Mouse (Mus musculus) spleen, adult 18-20 months (tissue): ENCODE results near the gene Fam184a.
A peak's percentile ranks its signal among the peaks of the same experiment; 100 is the strongest.

Experiments
- DNase-seq, 2 experiments: peaks; one replicate each; pipeline ENCODE4 v3.0.0; 2022; ENCODE audit warnings: mixed read lengths in 2 of 2

Gene Fam184a

DNA sequence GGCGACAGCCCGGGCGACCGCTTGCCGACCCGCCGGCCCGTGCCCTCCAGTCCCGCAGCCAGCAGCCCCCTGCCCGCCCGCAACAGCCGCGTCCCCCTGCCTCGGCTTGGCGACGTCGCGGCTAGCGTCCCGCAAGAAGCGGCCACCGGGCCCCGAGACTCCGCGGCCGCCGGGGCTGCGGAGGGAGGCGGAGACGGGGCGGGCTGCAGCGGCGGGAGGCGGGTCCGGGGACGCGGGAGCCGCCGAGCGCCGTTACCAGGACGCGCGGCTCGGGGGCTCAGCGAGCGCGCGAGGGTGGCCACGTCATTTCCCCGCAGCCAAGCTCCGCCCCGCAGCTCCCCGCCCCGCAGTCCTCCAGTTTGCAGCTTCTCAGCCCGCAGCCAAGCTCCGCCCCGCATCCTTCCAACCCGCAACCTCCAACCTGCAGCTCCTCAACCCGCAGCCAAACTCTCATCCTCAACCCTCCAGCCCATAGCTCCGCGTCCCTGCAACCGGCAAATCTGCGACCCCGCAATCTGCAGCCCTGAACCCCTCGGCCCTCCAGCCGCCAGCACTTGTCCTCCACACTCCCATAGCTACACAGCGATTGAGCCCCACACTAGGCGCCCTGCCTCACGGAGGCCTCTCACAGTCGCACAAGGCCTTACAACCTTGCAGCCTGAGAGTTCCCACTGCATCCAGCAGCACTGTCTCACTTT is at the start of gene Fam184a:
TSS of gene Fam184a (minus strand) at position 169 of the 698 bp plus-strand sequence.
- DNase-seq: peak in 1 of 2 experiments; percentile 2

DNA sequence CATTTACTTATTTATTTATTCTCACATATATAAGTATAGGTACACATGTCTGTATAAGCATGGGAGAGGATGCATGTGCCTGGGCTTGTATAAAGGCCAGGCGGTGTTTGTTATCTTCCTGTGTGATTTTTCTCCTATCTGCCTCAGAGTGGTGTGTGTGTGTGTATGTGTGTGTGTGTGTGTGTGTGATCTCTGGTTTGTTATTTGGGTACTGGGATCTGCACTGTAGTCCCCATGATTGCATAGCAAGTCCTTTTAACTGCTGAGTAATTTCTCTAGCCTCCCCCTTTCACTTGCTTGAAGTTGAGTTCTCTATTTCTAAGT is 45.3 kb upstream of the Fam184a start:
- DNase-seq: no peak

DNA sequence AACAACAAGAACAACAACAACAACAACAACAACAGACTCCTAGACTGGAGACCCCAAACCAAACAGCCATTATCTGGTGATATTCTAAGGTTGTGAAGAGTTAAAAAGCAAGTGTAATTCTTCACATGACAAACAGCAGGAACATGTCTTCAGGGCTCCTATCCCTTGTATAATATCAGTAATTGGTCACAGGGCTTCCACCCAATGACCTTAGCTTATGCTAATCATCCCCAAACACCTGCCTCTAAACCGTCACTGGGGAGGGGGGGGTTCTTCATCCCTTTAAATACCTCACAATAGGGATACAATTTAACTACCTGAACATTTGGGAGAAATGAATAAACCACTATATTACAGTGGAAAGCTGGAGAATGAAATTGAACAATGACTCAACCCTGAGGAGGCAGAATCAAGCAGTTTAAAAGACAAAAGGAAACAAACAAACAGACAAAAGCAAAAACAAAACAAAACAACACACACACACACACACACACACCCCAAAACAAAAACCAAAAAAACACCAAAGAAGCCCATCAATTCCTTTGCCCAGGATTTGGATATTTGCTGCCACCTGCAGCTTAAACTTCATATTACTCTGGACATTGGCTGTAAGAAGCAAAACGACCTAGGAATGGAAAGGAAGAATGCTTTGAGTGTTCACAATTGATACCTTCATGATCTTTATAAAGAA is 44.8 kb upstream of the Fam184a start:
- no peak for DNase-seq

DNA sequence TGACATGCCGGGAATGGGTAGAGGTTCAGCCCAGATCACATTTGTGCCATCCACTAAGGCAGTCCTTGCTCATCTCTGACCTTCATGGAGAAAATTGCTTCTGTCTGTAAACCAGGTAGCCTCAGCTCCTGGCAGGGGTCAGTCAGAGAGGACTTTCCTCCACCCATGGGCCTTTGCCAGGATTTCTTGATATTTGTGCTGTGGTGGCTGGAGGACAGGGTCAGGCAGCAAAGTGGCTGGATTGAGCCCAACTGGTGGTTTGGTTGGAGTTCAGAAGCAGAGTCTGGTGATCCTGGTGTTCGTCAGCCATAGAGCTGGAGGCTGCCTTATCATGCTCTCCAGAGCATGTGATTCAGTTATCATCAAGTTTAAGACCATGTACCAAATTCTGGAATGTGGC is 40.4 kb upstream of the Fam184a start:
- no peak for DNase-seq

DNA sequence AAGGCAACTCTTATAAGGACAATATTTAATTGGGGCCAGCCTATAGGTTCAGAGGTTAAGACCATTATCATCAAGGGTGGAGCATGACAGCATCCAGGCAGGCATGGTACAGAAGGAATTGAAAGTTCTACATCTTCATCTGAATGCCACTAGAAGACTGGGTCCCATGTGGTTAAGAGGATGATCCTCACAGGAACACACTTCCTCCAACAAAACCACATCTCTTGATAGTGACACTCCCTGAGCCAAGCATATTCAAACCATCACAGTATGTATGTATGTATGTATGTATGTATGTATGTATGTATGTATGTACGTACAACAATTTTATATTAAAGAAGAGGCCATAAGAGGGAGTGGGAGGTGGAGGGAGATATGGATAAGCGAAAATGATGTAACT is 25.7 kb upstream of the Fam184a start:
- no peak for DNase-seq

DNA sequence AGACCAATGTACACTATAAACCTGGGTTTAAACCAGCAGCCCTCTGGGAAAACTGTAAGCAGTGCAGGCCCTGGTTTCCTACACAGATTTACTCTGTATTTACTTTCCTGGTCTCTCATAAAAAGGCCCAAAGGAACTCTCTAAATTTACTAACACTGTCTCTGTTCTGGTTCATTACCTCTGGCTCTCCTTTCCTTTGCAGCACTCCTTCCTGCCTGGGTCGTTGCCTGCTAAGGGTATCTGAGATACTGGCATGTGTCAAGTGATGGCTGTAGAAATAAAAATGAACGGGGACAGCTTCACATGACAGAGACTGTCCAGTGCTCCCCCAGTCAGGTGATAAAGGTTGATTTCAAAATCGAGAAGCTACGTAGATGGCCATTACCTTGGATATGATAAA is 21.8 kb upstream of the Fam184a start:
- no peak for DNase-seq

DNA sequence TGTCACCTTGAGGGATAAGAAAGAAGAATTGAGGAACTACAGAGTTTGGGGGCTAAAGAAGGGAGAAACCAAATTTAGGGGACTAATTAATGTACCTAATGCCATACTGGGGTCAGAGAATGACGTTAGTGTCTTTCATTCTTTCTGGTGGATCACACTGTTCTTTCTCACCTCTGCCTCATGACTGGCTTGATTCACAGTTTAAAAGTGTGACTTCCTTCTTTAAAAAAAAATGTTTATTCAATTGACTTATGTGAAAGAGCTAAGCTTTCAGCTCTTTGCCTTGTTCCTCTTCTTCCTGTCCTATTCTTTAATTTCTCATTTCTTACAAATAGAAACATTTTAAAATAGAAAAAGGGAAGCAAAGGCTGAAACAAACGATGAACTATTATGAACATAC is 20.6 kb upstream of the Fam184a start:
- DNase-seq: no peak

DNA sequence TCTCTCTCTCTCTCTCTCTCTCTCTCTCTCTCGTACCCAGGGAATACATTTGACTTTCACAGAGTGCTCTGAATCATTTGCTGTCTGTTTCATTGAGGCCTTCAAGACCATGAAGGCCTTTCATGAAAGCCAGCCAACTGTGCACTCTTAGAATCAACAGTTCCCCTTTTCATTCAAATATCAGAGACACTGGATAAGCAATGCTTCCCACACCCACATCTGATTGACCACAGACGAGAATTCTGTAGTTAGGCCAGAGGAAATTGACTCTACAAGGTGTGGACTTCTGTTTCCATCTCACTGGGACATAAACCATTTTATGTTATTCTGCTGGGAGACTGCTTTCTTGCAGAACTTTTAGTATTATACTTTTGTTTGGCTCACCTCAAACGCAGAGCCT is 17.8 kb upstream of the Fam184a start:
- no peak for DNase-seq

DNA sequence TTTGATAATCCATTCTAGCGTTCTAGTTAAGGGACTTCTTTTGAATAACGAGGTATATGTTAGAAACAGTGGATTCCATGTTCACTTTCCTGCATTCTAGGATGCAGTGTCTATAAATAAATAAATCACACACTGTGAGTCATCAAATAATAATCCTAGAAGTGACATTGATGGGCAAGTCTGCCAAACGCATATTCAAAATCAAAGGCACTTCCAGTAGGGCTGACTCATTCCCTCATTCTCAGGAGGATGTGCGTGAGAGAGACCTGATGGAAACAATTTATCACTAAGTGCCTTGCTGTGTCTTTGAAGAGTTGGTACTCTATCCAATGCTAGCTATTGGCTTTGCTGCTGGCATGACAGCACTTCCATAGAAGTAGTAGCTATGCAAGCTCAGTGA is 14.5 kb upstream of the Fam184a start:
- no peak for DNase-seq

DNA sequence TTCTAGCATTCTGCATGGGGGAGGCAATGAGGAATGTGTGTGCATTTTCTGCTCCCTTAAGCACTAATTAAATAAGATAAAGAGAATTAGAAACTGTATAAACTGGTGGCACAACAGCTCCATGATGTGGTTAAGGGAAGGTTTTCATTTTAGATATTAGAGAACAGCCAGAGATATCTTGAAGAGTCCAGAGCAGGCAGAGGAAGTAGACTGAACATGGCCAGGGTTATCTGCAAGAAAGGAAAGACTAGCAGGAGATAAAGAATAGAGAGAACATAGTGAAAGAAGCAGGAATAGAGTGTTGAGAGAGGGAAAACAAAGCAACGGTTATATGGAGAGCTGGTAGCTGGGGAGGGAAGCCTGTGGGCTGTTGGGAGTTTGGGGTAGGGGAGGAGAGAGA is 1.8 kb upstream of the Fam184a start:
- no peak for DNase-seq

DNA sequence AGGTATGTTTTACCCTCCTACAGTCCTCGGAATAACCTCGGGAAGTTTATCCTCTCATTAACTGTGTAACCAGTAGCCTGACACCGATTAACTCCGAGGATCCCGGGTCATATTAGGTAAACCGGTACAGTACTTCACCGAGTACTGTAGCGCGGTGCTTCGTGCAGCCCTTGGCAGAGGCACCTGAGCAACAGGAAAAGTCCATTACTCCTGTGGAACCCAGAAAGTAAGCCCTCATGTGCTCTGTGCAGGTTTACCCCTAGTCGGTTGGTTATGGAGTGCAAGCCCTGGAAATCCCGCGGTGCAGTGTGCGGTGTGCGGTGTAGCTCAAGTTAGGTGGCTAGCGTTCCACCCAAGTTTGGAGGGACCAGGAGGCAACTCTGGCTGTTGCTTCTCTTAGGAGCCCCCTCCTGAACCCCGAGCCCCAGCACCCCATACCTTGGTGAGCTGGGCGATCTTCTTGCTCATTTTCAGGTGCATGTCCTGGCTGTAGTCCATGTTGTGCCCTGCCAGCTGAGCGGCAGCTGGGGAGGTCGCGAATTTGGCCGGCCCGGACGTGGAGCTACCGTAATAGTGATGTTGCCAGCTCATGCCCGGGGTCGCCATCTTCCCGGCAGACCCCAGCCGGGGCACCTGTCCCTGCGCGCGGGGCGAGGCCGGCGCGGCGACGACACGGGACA is 508 bp downstream of the Fam184a start:
- no peak for DNase-seq

DNA sequence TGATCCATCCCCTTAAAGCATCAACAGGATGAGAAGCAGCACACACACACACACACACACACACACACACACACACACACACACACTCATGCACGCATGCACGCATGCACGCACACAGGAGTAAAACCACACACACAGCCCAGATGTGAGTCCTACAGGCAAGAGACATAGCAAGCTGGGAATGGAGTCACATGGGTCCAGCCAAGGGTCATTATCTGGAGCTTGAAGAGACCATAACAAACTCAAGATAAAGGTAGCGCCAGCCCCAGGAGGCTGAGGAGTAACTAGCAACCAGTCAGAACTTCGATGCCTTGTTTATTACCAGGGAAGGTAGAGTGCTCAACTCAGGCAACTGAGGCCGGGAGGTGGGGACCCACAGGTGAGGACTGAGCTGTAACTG is 4.9 kb downstream of the Fam184a start:
- DNase-seq: no peak

DNA sequence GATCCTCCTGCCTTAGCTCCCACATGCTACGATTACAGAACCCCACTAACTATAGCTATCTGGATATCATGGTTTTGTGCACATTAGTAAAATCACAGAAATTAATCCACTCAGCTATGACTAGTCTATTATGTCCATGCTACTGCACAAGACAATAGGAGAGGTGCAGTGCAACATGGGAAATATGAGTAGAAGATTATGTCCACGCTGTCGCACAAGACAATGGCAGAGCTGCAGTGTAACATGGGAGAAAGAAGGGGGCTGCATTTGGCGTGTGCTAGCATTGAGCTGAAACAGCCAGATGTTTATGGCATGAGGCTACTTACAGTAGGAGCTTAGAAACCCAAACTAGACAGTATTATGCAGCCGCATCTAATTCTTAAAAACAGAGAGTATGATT is 8.0 kb downstream of the Fam184a start:
- DNase-seq: no peak

DNA sequence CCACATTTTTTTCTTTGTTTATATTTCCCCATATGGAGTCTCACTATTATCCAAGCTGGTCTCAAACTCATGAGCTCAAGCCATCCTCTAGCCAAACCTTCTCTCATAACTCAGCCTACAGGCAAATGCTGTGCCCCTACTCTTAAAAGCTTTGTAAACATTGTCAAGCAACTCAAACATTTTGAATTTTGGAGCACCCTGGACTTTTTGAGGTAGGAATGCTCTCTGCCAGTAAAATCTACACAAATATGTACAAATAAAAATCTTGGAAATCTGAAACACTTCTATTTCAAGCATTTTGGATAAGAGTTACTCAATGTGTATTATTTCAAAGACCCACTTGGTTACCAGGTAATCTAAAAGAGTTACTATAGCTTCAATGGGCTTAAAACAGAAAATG is 10.9 kb downstream of the Fam184a start:
- DNase-seq: no peak

DNA sequence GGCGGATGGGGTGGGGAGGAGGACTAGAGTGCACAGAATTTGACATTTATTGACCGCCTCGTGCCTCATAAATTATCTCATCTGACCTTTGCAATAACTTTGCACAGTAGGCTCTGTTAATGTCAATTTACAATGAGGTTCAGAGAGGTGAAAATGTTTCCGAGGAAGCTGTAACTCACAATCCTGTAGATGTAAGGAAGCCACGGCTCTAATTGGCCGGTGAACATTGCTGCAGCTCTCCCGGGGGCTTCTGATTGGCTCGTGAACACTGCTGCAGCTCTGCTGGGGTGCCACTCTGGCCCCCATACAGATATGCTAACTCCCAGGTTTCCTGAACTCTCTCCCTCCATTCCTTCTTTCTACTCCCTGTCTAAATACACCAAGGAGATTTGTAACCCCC is 12.1 kb downstream of the Fam184a start:
- no peak for DNase-seq

DNA sequence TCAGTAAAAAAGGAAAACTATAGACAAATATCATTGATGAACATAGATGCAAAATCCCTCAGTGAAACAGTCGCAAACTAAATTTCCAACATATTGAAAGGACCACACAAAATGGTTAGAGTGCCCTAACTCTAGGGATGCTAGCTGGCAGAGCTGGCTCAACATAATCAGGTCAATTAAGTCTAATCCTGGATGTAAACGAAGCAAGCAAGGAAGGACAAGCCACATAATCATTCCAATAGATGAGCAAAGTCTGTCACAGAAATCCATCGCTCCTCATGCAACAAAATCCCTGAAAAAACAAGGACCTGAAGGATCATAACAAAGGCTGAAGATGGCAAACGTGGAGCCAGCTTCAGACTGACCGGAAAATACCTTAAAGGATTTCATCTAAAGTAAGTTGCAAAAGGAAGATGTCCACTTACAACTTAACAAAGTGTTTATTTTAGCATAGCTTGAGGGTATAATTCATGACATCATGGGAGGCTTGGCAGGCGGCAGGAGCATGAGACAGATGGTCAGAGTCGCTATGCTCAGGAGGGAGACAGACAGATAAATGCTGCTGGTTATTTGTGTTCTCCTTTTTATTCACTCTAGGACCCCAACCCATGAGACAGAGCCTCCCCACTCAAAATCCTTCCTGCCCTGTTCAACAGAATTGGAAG is 15.6 kb downstream of the Fam184a start:
- DNase-seq: no peak

DNA sequence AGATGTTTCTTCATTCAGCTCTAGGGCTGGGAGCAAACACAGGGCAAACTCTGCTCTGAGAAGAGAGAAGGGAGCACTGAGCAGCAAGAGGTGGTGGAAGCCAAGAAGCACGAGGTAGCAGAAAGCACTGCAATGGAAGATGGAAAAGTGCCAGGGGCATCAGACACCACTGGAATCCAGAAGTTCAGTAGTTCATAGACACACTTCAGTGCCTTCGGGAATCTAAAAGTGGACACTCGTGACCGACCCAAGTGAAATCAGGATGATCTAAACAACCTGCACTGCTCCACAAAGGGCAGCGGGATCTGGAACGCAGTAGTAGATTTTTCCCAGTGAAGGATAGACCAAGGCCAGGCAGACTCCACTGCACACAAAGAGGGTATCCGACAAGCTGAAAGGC is 18.6 kb downstream of the Fam184a start:
- no peak for DNase-seq

DNA sequence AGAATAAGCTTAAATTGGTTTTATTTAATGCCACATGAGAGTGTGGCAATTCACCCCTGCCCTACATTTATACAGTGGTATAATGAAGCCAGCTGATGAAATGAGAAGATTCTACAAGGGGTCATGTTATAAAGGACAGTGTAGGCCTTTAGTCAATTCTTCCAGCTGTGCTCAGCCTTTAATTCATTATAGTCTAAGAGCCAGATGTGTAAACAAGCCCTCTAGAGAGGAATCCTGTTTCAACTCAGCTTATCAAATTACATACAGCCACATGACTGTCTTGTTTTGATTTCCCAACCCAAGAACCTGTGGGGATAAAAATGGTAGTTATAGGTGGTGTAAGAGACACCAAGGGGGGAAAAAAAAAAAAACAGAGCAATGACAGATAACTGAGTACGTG is 22.0 kb downstream of the Fam184a start:
- no peak for DNase-seq

DNA sequence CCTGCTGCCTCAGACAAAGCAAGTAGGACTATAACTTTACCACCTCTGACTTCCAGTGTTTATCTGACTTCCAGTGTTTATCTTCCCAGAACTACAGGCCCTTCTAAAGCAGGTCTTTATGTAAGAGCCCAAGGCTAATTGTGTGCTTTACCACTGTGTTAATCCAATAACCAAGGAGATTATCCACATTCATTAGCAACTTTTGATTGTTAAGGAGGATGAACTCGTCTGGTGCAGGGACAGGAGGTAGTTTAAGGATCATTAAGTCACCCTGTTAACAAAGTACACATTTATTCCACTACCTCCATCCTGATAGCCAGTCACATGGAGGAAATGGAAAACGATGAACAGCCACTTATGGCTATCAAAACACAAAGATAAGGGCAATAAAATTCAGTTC is 25.6 kb downstream of the Fam184a start:
- no peak for DNase-seq

DNA sequence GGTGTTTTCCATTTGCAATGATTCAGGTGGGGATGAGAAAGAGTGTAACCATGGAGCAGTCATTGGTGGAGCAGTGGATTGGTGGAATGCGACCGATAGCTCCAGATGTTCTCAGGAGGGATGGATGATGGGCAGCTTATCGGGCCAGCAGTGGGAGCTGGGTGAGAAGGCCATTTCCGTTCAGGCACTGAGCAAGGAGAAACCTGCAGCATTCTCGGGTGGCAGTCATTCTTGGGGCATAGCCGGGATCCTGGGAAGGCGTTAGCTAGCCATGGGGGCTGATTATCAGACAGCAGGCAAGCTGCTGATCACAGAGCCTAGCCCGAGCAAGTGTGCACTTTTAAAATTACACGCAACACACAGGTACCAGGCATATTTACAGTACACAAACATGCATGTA is 46.4 kb downstream of the Fam184a start:
- no peak for DNase-seq

DNA sequence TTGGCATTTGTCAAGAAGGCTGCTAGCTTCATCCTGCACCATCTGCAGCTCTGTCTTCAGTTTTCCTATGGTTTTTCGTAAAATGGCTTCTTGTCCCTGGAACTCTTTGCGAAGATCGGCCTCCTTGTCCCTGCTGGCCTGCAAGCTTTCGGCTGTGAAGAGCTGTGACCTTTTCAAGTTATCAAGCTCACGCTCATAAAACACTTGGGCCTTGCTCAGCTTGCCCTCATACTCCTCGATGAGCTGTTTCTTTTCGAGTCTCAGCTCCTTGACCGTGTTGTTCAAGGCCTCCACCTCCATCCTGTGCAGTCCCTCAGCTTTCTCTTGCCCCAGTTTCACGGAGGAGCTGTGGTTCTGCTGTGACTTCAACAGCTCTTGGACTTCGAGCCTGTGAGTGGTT is 52.4 kb downstream of the Fam184a start:
- DNase-seq: no peak

DNA sequence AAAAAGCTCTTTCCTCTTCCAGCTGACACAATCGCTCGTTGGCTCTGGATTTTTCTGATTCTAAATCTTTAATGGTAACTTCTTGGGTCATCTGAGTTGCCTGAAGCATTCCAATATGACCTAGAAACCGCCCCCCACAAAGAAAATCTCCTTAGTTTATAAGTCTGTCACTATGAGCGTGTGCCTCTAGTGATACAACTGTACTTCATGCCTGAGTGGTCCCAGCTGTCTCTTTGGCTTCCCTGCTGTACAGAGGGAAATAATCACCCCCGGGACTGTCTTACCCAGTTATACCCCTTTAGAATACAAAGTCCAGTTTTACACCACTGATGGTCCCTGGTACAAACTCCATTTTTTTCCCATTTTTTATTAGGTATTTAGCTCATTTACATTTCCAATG is 56.2 kb downstream of the Fam184a start:
- no peak for DNase-seq

DNA sequence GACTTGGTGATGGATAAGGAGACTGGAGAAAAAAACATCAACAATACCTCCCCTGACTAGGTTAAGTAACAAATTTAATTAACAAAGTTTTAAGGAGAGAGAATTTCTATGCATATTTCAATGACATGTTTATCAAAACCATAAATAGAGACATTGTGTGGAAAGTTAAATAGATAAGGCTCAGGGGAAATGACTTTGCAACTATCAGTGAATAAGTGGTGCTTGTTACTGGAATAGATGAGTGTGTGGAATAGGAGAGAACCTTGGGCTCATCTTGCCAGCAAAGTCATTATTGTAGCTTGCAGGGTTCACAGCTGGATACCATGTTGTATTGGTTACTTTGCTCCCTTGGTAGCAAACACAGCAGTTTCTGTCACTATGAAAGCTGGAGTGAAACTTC is 59.7 kb downstream of the Fam184a start:
- no peak for DNase-seq
